Mouse (Mus musculus) CH12F3 (cell line): ENCODE measurements around the gene Neu3.

Experiments
- in situ Hi-C: fragments of 300-500 bp; cut with MboI; formaldehyde crosslinking; loops from 2 replicates; pipeline ENCODE4 v1.14.3; 2020; ENCODE audit warnings: low sequenced_read_pairs

Neu3 gene

GRCm38 (mm10) chr7:99796471-99796870, 31.7 kb downstream of the Neu3 start:
- in situ Hi-C loops = loop anchor here (10.0 kb wide), 1 partner anchor 132 kb away; no protein-coding TSS in a partner anchor

GRCm38 (mm10) chr7:99795192-99795981, 32.8 kb downstream of the Neu3 start:
- in situ Hi-C loops = loop anchor here (10.0 kb wide), 1 partner anchor 131 kb away; no protein-coding TSS in a partner anchor

GRCm38 (mm10) chr7:99794096-99794495, 34.1 kb downstream of the Neu3 start:
- in situ Hi-C loops = loop anchor here (10.0 kb wide), 1 partner anchor 129 kb away; no protein-coding TSS in a partner anchor

GRCm38 (mm10) chr7:99790816-99791215, 37.4 kb downstream of the Neu3 start:
- in situ Hi-C loops = loop anchor here (10.0 kb wide), 1 partner anchor 126 kb away; no protein-coding TSS in a partner anchor

GRCm38 (mm10) chr7:99788563-99788962, 39.7 kb downstream of the Neu3 start:
- in situ Hi-C loops = no loop called here

- in situ Hi-C loops = no loop called here
These were observed 40.3 kb downstream of the Neu3 start for GRCm38 (mm10) chr7:99787935-99788334.

- in situ Hi-C loops = no loop called here
These were observed 41.4 kb downstream of the Neu3 start for GRCm38 (mm10) chr7:99786774-99787173.

- in situ Hi-C loops = no loop called here
These were observed 42.7 kb downstream of the Neu3 start for GRCm38 (mm10) chr7:99785553-99785952.

GRCm38 (mm10) chr7:99783421-99783820, 44.8 kb downstream of the Neu3 start:
- in situ Hi-C loops = no loop called here

GRCm38 (mm10) chr7:99781916-99782315, 46.3 kb downstream of the Neu3 start:
- in situ Hi-C loops = no loop called here

- in situ Hi-C loops = no loop called here
These were observed 46.8 kb downstream of the Neu3 start for GRCm38 (mm10) chr7:99781385-99781784.

GRCm38 (mm10) chr7:99763207-99763606, 65.0 kb downstream of the Neu3 start, which contains the start of gene Olfr521:
Olfr521 (plus strand) TSS chr7:99763507.
- in situ Hi-C loops = no loop called here
